Mouse (Mus musculus) neural tube, embryonic 14.5 days (tissue): ENCODE data around the gene Tab2. TPM values are rescaled to one million over a fixed set of nuclear protein-coding genes. Genes with fewer than 3 reads are reported as not detected.
A peak's percentile ranks its signal among the peaks of the same experiment; 100 is the strongest.

Experiments
- ATAC-seq: fragments of 200-750 bp; cut with Nextera tagmentation; 2 replicates; pipeline ENCODE4 v1.8.0; 2017; ENCODE audit warnings: low read depth, mild to moderate bottlenecking, moderate TSS enrichment, moderate library complexity
- H3K27ac ChIP-seq: fragments of 300-500 bp; sonication (generic); 2 replicates; pipeline ENCODE4 v1.5.1; 2014; ENCODE audit warnings: low read depth, mild to moderate bottlenecking, control low read depth, low read length, moderate library complexity, mixed read lengths
- H3K27me3 ChIP-seq: fragments of 300-500 bp; sonication (generic); 2 replicates; pipeline ENCODE4 v1.6.1; 2014; ENCODE audit warnings: low read length; ENCODE audit not compliant: control insufficient read depth, insufficient read depth
- H3K36me3 ChIP-seq: fragments of 300-500 bp; sonication (generic); 2 replicates; pipeline ENCODE4 v1.6.1; 2014; ENCODE audit warnings: low read length, mixed read lengths; ENCODE audit not compliant: control insufficient read depth, insufficient read depth
- H3K4me1 ChIP-seq: fragments of 300-500 bp; sonication (generic); 2 replicates; pipeline ENCODE4 v1.6.1; 2014; ENCODE audit warnings: low read length; ENCODE audit not compliant: control insufficient read depth, insufficient read depth
- H3K4me2 ChIP-seq: fragments of 300-500 bp; sonication (generic); 2 replicates; pipeline ENCODE4 v1.6.1; 2014; ENCODE audit warnings: mild to moderate bottlenecking, low read depth, low read length, control low read depth
- H3K4me3 ChIP-seq: fragments of 300-500 bp; sonication (generic); 2 replicates; pipeline ENCODE4 v1.5.1; 2014; ENCODE audit warnings: low read depth, low read length, control low read depth, mixed read lengths
- H3K9ac ChIP-seq: fragments of 300-500 bp; sonication (generic); replicated peaks from 2 replicates; pipeline ENCODE4 v1.6.1; 2014; ENCODE audit warnings: low read depth, mild to moderate bottlenecking, control low read depth, low read length, mixed read lengths
- H3K9me3 ChIP-seq: fragments of 300-500 bp; sonication (generic); 2 replicates; pipeline ENCODE4 v1.6.1; 2016; ENCODE audit warnings: low read length; ENCODE audit not compliant: control insufficient read depth
- WGBS: fragments of 180-500 bp; shearing (Covaris S2); extraction: QIAGEN DNeasy Blood & Tissue Kit; methylation state at CpG from one replicate; pipeline ENCODE4 v1.1.7; 2014; 5-methylcytosine and 5-hydroxymethylcytosine counted together
- polyA plus RNA-seq: library from polyadenylated mRNA; unstranded; fragments of >200 nt; fragmentation: Nextera tagmentation; extraction: Ambion mirVana; gene quantifications from 2 replicates; pipeline ENCODE4 v1.2.1, GENCODE M21; 2014

Gene Tab2
- 18.7 and 22.2 TPM in 2 replicates for polyA plus RNA-seq

GRCm38 (mm10) chr10:7956228-7957001 is at the start of gene Tab2:
TSS of gene Tab2 (minus strand) at chr10:7956230.
- H3K9me3 ChIP-seq: no peaks in the 10 kb centered on the region
- H3K9ac ChIP-seq: peak within 1 kb of the TSS; percentile 98
- H3K4me2 ChIP-seq: peak within 1 kb of the TSS; percentile 86
- no peaks in the 10 kb centered on the region for H3K36me3 ChIP-seq
- peaks cover 16% of the 10 kb centered on the region for H3K4me1 ChIP-seq
- peak within 1 kb of the TSS; percentile 99 for H3K27ac ChIP-seq
- under 1% methylated on average over 82 of the region's 97 CpGs for WGBS
- H3K4me3 ChIP-seq: peak within 1 kb of the TSS; percentile 97
- peak; percentile 98 for ATAC-seq
- H3K27me3 ChIP-seq: no peaks in the 10 kb centered on the region

GRCm38 (mm10) chr10:7992258-7992919 is 36.4 kb upstream of the Tab2 start:
- H3K4me1 ChIP-seq: no peaks in the 10 kb centered on the region
- H3K36me3 ChIP-seq: no peaks in the 10 kb centered on the region
- no peaks in the 10 kb centered on the region for H3K27me3 ChIP-seq
- no peak overlapping the region for H3K4me2 ChIP-seq
- H3K9ac ChIP-seq: no peak overlapping the region
- H3K9me3 ChIP-seq: no peaks in the 10 kb centered on the region
- ATAC-seq: no peak
- 85% methylated on average over 10 of the region's 10 CpGs for WGBS
- H3K27ac ChIP-seq: no peak overlapping the region
- H3K4me3 ChIP-seq: no peak overlapping the region

GRCm38 (mm10) chr10:7991596-7991995 is 35.6 kb upstream of the Tab2 start:
- no peaks in the 10 kb centered on the region for H3K27me3 ChIP-seq
- no peak overlapping the region for H3K4me2 ChIP-seq
- no peak overlapping the region for H3K27ac ChIP-seq
- no peaks in the 10 kb centered on the region for H3K9me3 ChIP-seq
- no peaks in the 10 kb centered on the region for H3K36me3 ChIP-seq
- H3K4me3 ChIP-seq: no peak overlapping the region
- H3K9ac ChIP-seq: no peak overlapping the region
- WGBS: 81% methylated on average over 5 of the region's 5 CpGs
- H3K4me1 ChIP-seq: no peaks in the 10 kb centered on the region
- ATAC-seq: no peak

- Histone ChIP-seq H3K27me3 (no peaks in the 10 kb centered on the region), H3K4me3 (no peak overlapping the region), H3K9me3 (no peaks in the 10 kb centered on the region), H3K27ac (no peak overlapping the region), H3K4me2 (no peak overlapping the region), H3K36me3 (no peaks in the 10 kb centered on the region), H3K9ac (no peak overlapping the region), H3K4me1 (no peaks in the 10 kb centered on the region)
- WGBS: 93% methylated on average over 8 of the region's 8 CpGs
- no peak for ATAC-seq
Observed at GRCm38 (mm10) chr10:7987521-7987920, 31.5 kb upstream of the Tab2 start.

- H3K4me2 ChIP-seq: no peak overlapping the region
- WGBS: 98% methylated on average over 9 of the region's 9 CpGs
- no peaks in the 10 kb centered on the region for H3K4me1 ChIP-seq
- no peak for ATAC-seq
- H3K4me3 ChIP-seq: no peak overlapping the region
- no peak overlapping the region for H3K27ac ChIP-seq
- H3K36me3 ChIP-seq: no peaks in the 10 kb centered on the region
- H3K9ac ChIP-seq: no peak overlapping the region
- H3K9me3 ChIP-seq: no peaks in the 10 kb centered on the region
- no peaks in the 10 kb centered on the region for H3K27me3 ChIP-seq
Observed at GRCm38 (mm10) chr10:7976462-7976861, 20.4 kb upstream of the Tab2 start.

GRCm38 (mm10) chr10:7968747-7969280 is 12.8 kb upstream of the Tab2 start:
- H3K4me2 ChIP-seq: no peak overlapping the region
- H3K9me3 ChIP-seq: no peaks in the 10 kb centered on the region
- no peak overlapping the region for H3K27ac ChIP-seq
- H3K36me3 ChIP-seq: no peaks in the 10 kb centered on the region
- H3K4me3 ChIP-seq: no peak overlapping the region
- no peak overlapping the region for H3K9ac ChIP-seq
- H3K4me1 ChIP-seq: no peaks in the 10 kb centered on the region
- WGBS: 97% methylated on average over 2 of the region's 2 CpGs
- H3K27me3 ChIP-seq: no peaks in the 10 kb centered on the region
- ATAC-seq: no peak

- Histone ChIP-seq H3K36me3 (no peaks in the 10 kb centered on the region), H3K27ac (no peak overlapping the region), H3K4me2 (no peak overlapping the region), H3K9ac (no peak overlapping the region), H3K4me1 (no peaks in the 10 kb centered on the region), H3K9me3 (no peaks in the 10 kb centered on the region), H3K4me3 (no peak overlapping the region), H3K27me3 (no peaks in the 10 kb centered on the region)
- 86% methylated on average over 3 of the region's 3 CpGs for WGBS
- no peak for ATAC-seq
Observed at GRCm38 (mm10) chr10:7967096-7967495, 11.1 kb upstream of the Tab2 start.

GRCm38 (mm10) chr10:7959073-7959472 is 3.0 kb upstream of the Tab2 start:
- Histone ChIP-seq H3K36me3 (no peaks in the 10 kb centered on the region), H3K4me1 (peaks cover 5% of the 10 kb centered on the region), H3K4me2 (no peak overlapping the region), H3K27ac (no peak overlapping the region), H3K4me3 (no peak overlapping the region), H3K27me3 (no peaks in the 10 kb centered on the region), H3K9ac (no peak overlapping the region), H3K9me3 (no peaks in the 10 kb centered on the region)
- 88% methylated on average over 6 of the region's 6 CpGs for WGBS
- ATAC-seq: no peak

GRCm38 (mm10) chr10:7955634-7956121 is 352 bp downstream of the Tab2 start:
- Histone ChIP-seq H3K27ac (peak overlapping the region; percentile 99), H3K4me1 (peaks cover 16% of the 10 kb centered on the region), H3K4me3 (peak overlapping the region; percentile 97), H3K27me3 (no peaks in the 10 kb centered on the region), H3K9me3 (no peaks in the 10 kb centered on the region), H3K36me3 (no peaks in the 10 kb centered on the region), H3K4me2 (peak overlapping the region; percentile 86), H3K9ac (peak overlapping the region; percentile 98)
- ATAC-seq: peak; percentile 60
- WGBS: 0% methylated on average over 14 of the region's 76 CpGs
